Mouse (Mus musculus): ENCODE data around the gene Plekhg2.

- TF ChIP-seq CTCF (IDR thresholded peaks at IDR 0.05) (no peak), EP300 (IDR thresholded peaks at IDR 0.05) (no peak)
Measured at GRCm38 (mm10) chr7:28370977-28371513, 1.4 kb downstream of the Plekhg2 start.
